Mouse (Mus musculus) MEL (cell line): ENCODE results near the gene Mthfd1l. TPM values are rescaled to one million over a fixed set of nuclear protein-coding genes. Genes with fewer than 3 reads are reported as not detected.

Experiments
- DNase-seq: peaks from one replicate; pipeline ENCODE4 v3.0.0; 2011; ENCODE audit warnings: low read depth, low spot score
- H3K27ac ChIP-seq: 2 replicates; pipeline ENCODE4 v1.5.1; 2012; ENCODE audit warnings: low read depth, mild to moderate bottlenecking, control low read depth, low read length, moderate library complexity; ENCODE audit not compliant: control insufficient read depth
- H3K27me3 ChIP-seq, 2 experiments: fragments of 150-350 bp in 1 of 2; sonication (generic) in 1 of 2; 2 replicates each; pipeline ENCODE4 v1.6.1; 2012; ENCODE audit warnings: low read length in 2 of 2, mild to moderate bottlenecking in 2 of 2, improper control_type of control experiment in 1 of 2, moderate library complexity in 1 of 2; ENCODE audit not compliant: insufficient read depth in 2 of 2, control insufficient read depth in 1 of 2
- H3K36me3 ChIP-seq, 2 experiments: 2 replicates each; pipeline ENCODE4 v1.6.1; 2012 to 2014; ENCODE audit warnings: low read length in 2 of 2, improper control_type of control experiment in 1 of 2, inconsistent platforms in 1 of 2, mild to moderate bottlenecking in 1 of 2; ENCODE audit not compliant: insufficient read depth in 2 of 2, control insufficient read depth in 1 of 2
- H3K4me1 ChIP-seq, 2 experiments: fragments of 150-350 bp in 1 of 2; sonication (generic) in 1 of 2; 2 replicates each; pipeline ENCODE4 v1.6.1; 2012; ENCODE audit warnings: low read length in 2 of 2, improper control_type of control experiment in 1 of 2, mild to moderate bottlenecking in 1 of 2; ENCODE audit not compliant: insufficient read depth in 2 of 2, control insufficient read depth in 1 of 2
- H3K4me3 ChIP-seq, 2 experiments: fragments of 150-350 bp in 1 of 2; sonication (generic) in 1 of 2; 2 replicates each; pipeline ENCODE4 v1.5.1; 2012; ENCODE audit warnings: low read depth in 2 of 2, low read length in 2 of 2, mild to moderate bottlenecking in 2 of 2, moderate library complexity in 2 of 2, control low read depth in 1 of 2, improper control_type of control experiment in 1 of 2; ENCODE audit not compliant: control insufficient read depth in 1 of 2, insufficient read depth in 1 of 2
- H3K79me2 ChIP-seq: 2 replicates; pipeline ENCODE4 v1.6.1; 2012; ENCODE audit warnings: mild to moderate bottlenecking, low read length, moderate library complexity; ENCODE audit not compliant: control insufficient read depth, poor library complexity, insufficient read depth
- H3K9ac ChIP-seq: 2 replicates; pipeline ENCODE4 v1.6.1; 2012; ENCODE audit warnings: low read depth, mild to moderate bottlenecking, control low read depth, low read length, moderate library complexity; ENCODE audit not compliant: control insufficient read depth, poor library complexity, severe bottlenecking
- H3K9me3 ChIP-seq: fragments of 150-350 bp; sonication (generic); replicated peaks from 2 replicates; pipeline ENCODE4 v1.6.1; 2012; ENCODE audit warnings: mild to moderate bottlenecking, low read length, improper control_type of control experiment, moderate library complexity; ENCODE audit not compliant: insufficient read depth
- BHLHE40 ChIP-seq: IDR thresholded peaks from 2 replicates; pipeline ENCODE4 v1.6.1; 2012; ENCODE audit warnings: low read depth, mild to moderate bottlenecking, inconsistent platforms, low read length, improper control_type of control experiment, borderline replicate concordance
- CHD1 ChIP-seq: IDR thresholded peaks from 2 replicates; pipeline ENCODE4 v1.6.1; 2012; ENCODE audit warnings: low read depth, mild to moderate bottlenecking, inconsistent platforms, low read length, improper control_type of control experiment
- CHD2 ChIP-seq: IDR thresholded peaks from 2 replicates; pipeline ENCODE4 v1.6.1; 2011; ENCODE audit warnings: low read length, improper control_type of control experiment
- CTCF ChIP-seq, 3 experiments: IDR thresholded peaks in 2 of 3; conservative IDR thresholded peaks in 1 of 3; 2 replicates each; pipeline ENCODE4 v1.5.1; 2011 to 2012; ENCODE audit warnings: low read length in 3 of 3, low read depth in 2 of 3, mild to moderate bottlenecking in 2 of 3, improper control_type of control experiment in 1 of 3, inconsistent platforms in 1 of 3, mixed read lengths in 1 of 3, moderate library complexity in 1 of 3; ENCODE audit not compliant: control insufficient read depth in 1 of 3, insufficient read depth in 1 of 3, poor library complexity in 1 of 3, severe bottlenecking in 1 of 3
- EP300 ChIP-seq, 2 experiments: IDR thresholded peaks; 2 replicates each; pipeline ENCODE4 v1.6.1; 2011; ENCODE audit warnings: improper control_type of control experiment in 2 of 2, low read length in 2 of 2, low read depth in 1 of 2, mild to moderate bottlenecking in 1 of 2
- ETS1 ChIP-seq: IDR thresholded peaks from 2 replicates; pipeline ENCODE4 v1.6.1; 2012; ENCODE audit warnings: low read depth, mild to moderate bottlenecking, inconsistent platforms, low read length, improper control_type of control experiment, moderate library complexity
- GABPA ChIP-seq: IDR thresholded peaks from 2 replicates; pipeline ENCODE4 v1.6.1; 2012; ENCODE audit warnings: low read depth, mild to moderate bottlenecking, inconsistent platforms, low read length, improper control_type of control experiment, moderate library complexity
- GATA1 ChIP-seq: IDR thresholded peaks from 2 replicates; pipeline ENCODE4 v1.6.1; 2011; ENCODE audit warnings: low read depth, low read length, improper control_type of control experiment
- HCFC1 ChIP-seq: IDR thresholded peaks from 2 replicates; pipeline ENCODE4 v1.6.1; 2012; ENCODE audit warnings: low read depth, mild to moderate bottlenecking, inconsistent platforms, low read length, improper control_type of control experiment, moderate library complexity
- MAX ChIP-seq: IDR thresholded peaks from 2 replicates; pipeline ENCODE4 v1.6.1; 2011; ENCODE audit warnings: low read length, improper control_type of control experiment
- MXI1 ChIP-seq: IDR thresholded peaks from 2 replicates; pipeline ENCODE4 v1.6.1; 2011; ENCODE audit warnings: mild to moderate bottlenecking, low read depth, low read length, improper control_type of control experiment
- NELFE ChIP-seq: IDR thresholded peaks from 2 replicates; pipeline ENCODE4 v1.6.1; 2011; ENCODE audit warnings: low read depth, low read length, improper control_type of control experiment
- NRF1 ChIP-seq: IDR thresholded peaks from 2 replicates; pipeline ENCODE4 v1.6.1; 2014; ENCODE audit warnings: low read depth, mild to moderate bottlenecking, inconsistent platforms, low read length, improper control_type of control experiment, moderate library complexity; ENCODE audit not compliant: poor library complexity, insufficient read depth, severe bottlenecking
- POLR2AphosphoS2 ChIP-seq: IDR thresholded peaks from 2 replicates; pipeline ENCODE4 v1.6.1; 2011; ENCODE audit warnings: low read length, improper control_type of control experiment
- RAD21 ChIP-seq: IDR thresholded peaks from 2 replicates; pipeline ENCODE4 v1.6.1; 2011; ENCODE audit warnings: mild to moderate bottlenecking, low read depth, low read length, improper control_type of control experiment
- TBP ChIP-seq: IDR thresholded peaks from 2 replicates; pipeline ENCODE4 v1.8.0; 2011; ENCODE audit warnings: low read depth, low read length, improper control_type of control experiment
- TCF12 ChIP-seq: IDR thresholded peaks from 2 replicates; pipeline ENCODE4 v1.6.1; 2014; ENCODE audit warnings: low read depth, mild to moderate bottlenecking, inconsistent platforms, low read length, improper control_type of control experiment, moderate library complexity
- USF1 ChIP-seq: IDR thresholded peaks from 2 replicates; pipeline ENCODE4 v1.6.1; 2014; ENCODE audit warnings: low read depth, mild to moderate bottlenecking, inconsistent platforms, low read length, improper control_type of control experiment, moderate library complexity
- ZKSCAN1 ChIP-seq: IDR thresholded peaks from 2 replicates; pipeline ENCODE4 v1.6.1; 2012; ENCODE audit warnings: low read depth, mild to moderate bottlenecking, inconsistent platforms, low read length, improper control_type of control experiment, moderate library complexity
- ZMIZ1 ChIP-seq: IDR thresholded peaks from 2 replicates; pipeline ENCODE4 v1.6.1; 2012; ENCODE audit warnings: low read depth, mild to moderate bottlenecking, inconsistent platforms, low read length, improper control_type of control experiment, moderate library complexity
- polyA plus RNA-seq, 2 experiments: library from polyadenylated mRNA; stranded (reverse) in 1 of 2; unstranded in 1 of 2; fragments of >175 nt in 1 of 2; fragments of >200 nt in 1 of 2; gene quantifications; 2 replicates each; pipeline versions ENCODE4 v1.2.1 to v1.2.4; 2012; ENCODE audit warnings: low replicate concordance in 2 of 2, low read depth in 1 of 2; ENCODE audit not compliant: insufficient read length in 2 of 2, insufficient read depth in 1 of 2, missing spikeins in 1 of 2
- total RNA-seq: library from RNA; depleted of rRNA; stranded (reverse); fragments of 300-350 nt; gene quantifications from 2 replicates; pipeline ENCODE4 v1.2.3, GENCODE M21; 2012

Mthfd1l gene
- total and polyA plus RNA-seq, 3 experiments, result 43.1 to 1,097 (median 83.0) TPM

DNA sequence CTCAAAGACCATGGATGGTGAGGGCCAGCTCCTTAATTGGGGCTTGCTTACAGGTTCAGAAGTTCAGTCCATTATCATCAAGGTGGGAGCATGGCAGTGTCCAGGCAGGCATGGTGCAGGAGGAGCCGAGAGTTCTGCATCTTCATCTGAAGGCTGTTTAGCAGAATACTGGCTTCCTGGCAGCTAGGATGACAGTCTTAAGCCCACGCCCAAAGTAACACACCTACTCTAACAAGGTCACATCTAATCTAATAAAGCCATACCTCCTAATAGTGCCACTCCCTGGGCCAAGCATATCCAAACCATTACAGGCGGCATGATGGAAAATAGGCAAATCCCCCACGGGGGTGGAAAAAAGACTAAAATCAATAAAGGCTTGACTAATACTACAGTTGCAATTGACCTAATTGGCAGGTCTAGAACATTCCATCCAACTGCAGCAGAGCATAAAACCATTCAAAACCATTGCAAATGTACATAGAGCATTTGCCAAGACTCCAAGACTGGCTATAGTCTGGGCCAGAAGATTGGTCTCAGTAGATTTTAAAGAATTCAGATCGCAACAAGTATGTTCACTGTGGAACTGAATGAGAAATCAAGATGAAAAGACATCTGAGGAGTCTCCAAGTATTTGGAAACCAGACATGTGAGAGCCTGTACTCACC is 162.3 kb downstream of the Mthfd1l start:
- Histone ChIP-seq H3K36me3 (peaks cover 0 to 2% of the 10 kb centered on the region in 2 experiments; a peak in 1 of 4 replicates), H3K9ac (no peak overlapping the region), H3K79me2 (no peaks in the 10 kb centered on the region), H3K27me3 (no peaks in the 10 kb centered on the region), H3K4me1 (no peaks in the 10 kb centered on the region), H3K27ac (no peak overlapping the region), H3K4me3 (no peak overlapping the region), H3K9me3 (no peaks in the 10 kb centered on the region)
- DNase-seq, result no peak
- TF ChIP-seq ZKSCAN1, result no peak
- TF ChIP-seq CHD2, result no peak
- TF ChIP-seq MAX, result no peak
- TF ChIP-seq ETS1, result no peak
- TF ChIP-seq TCF12, result no peak
- no peak for TF ChIP-seq USF1
- no peak for TF ChIP-seq CTCF (IDR thresholded peaks at IDR 0.05 in 2 of 3, conservative IDR thresholded peaks at IDR 0.05 in 1 of 3; ENCODE audit: control insufficient read depth in 1 of 3, insufficient read depth in 1 of 3, low read depth in 2 of 3, low read length in 3 of 3, poor library complexity in 1 of 3, severe bottlenecking in 1 of 3)
- no peak for TF ChIP-seq ZMIZ1
- TF ChIP-seq, all 39 proteins: peak for 0

- DNase-seq, result no peak
- H3K36me3 ChIP-seq, result peaks cover 0 to 2% of the 10 kb centered on the region in 2 experiments; a peak in 1 of 4 replicates
- no peak overlapping the region for H3K4me3 ChIP-seq
- H3K9me3 ChIP-seq, result no peaks in the 10 kb centered on the region
- H3K27me3 ChIP-seq, result no peaks in the 10 kb centered on the region
- H3K27ac ChIP-seq, result no peak overlapping the region
- H3K79me2 ChIP-seq, result no peaks in the 10 kb centered on the region
- no peak overlapping the region for H3K9ac ChIP-seq
- TF ChIP-seq BHLHE40, result no peak
- no peak for TF ChIP-seq MXI1
- TF ChIP-seq NELFE, result no peak
- no peak for TF ChIP-seq GATA1
- TF ChIP-seq NRF1, result no peak
- no peak for TF ChIP-seq RAD21
- no peak for TF ChIP-seq ZMIZ1
- TF ChIP-seq GABPA, result no peak
- no peak for TF ChIP-seq TCF12
- no peaks in the 10 kb centered on the region for H3K4me1 ChIP-seq
These were observed 166.6 kb downstream of the Mthfd1l start for GRCm38 (mm10) chr10:4139531-4139930.

- Histone ChIP-seq H3K79me2 (no peaks in the 10 kb centered on the region), H3K9me3 (no peaks in the 10 kb centered on the region), H3K36me3 (peaks cover 0 to 2% of the 10 kb centered on the region in 2 experiments; a peak in 1 of 4 replicates), H3K4me3 (no peak overlapping the region), H3K27me3 (no peaks in the 10 kb centered on the region), H3K27ac (no peak overlapping the region), H3K9ac (no peak overlapping the region), H3K4me1 (no peaks in the 10 kb centered on the region)
- DNase-seq, result no peak
- TF ChIP-seq HCFC1, result no peak
- no peak for TF ChIP-seq CTCF (IDR thresholded peaks at IDR 0.05 in 2 of 3, conservative IDR thresholded peaks at IDR 0.05 in 1 of 3; ENCODE audit: control insufficient read depth in 1 of 3, insufficient read depth in 1 of 3, low read depth in 2 of 3, low read length in 3 of 3, poor library complexity in 1 of 3, severe bottlenecking in 1 of 3)
- TF ChIP-seq RAD21, result no peak
- TF ChIP-seq CHD1, result no peak
- TF ChIP-seq NELFE, result no peak
- TF ChIP-seq TBP, result no peak
- no peak for TF ChIP-seq ZKSCAN1
- no peak for TF ChIP-seq EP300 (IDR thresholded peaks at IDR 0.05; ENCODE audit: low read depth in 1 of 2, low read length in 2 of 2)
- no peak for TF ChIP-seq BHLHE40
- TF ChIP-seq GABPA, result no peak
- TF ChIP-seq CHD2, result no peak
- no peak for TF ChIP-seq POLR2AphosphoS2
These were observed 168.8 kb downstream of the Mthfd1l start for GRCm38 (mm10) chr10:4141689-4142088.
